Mouse (Mus musculus) mouse trophoblast stem cell (cell line): ENCODE measurements at regions not wholly inside any gene's neighbourhood (a gene's known extent, or its start where the extent isn't known, plus 50 kb on each side); places are given as distances from the start of the nearest gene placed in this dataset.

ENCODE experiments used
- in situ Hi-C, 2 experiments: fragments of 300-500 bp; cut with MseI, MboI; formaldehyde crosslinking; loops; 2 replicates in 1 of 2; 3 replicates in 1 of 2; pipeline ENCODE4 v1.15.1; 2025

GRCm38 (mm10) chr13:102255401-102256371 is 437.7 kb upstream of the Cd180 start:
- in situ Hi-C loops: no loop called here

GRCm38 (mm10) chr13:102258207-102258606 is 435.2 kb upstream of the Cd180 start:
- in situ Hi-C loops: no loop called here

- in situ Hi-C loops: no loop called here
These were observed 419.5 kb upstream of the Cd180 start for GRCm38 (mm10) chr13:102273818-102274217.

GRCm38 (mm10) chr13:102275296-102275695 is 418.1 kb upstream of the Cd180 start:
- in situ Hi-C loops: no loop called here

- in situ Hi-C loops: no loop called here
These were observed 416.5 kb upstream of the Cd180 start for GRCm38 (mm10) chr13:102276885-102277284.

GRCm38 (mm10) chr13:102280198-102280597 is 413.2 kb upstream of the Cd180 start:
- in situ Hi-C loops: no loop called here

- in situ Hi-C loops: no loop called here
These were observed 398.9 kb upstream of the Cd180 start for GRCm38 (mm10) chr13:102294451-102294850.

GRCm38 (mm10) chr13:102295079-102295478 is 398.3 kb upstream of the Cd180 start:
- in situ Hi-C loops: no loop called here

GRCm38 (mm10) chr13:102307983-102308382 is 385.4 kb upstream of the Cd180 start:
- in situ Hi-C loops: no loop called here

- in situ Hi-C loops: no loop called here
These were observed 381.3 kb upstream of the Cd180 start for GRCm38 (mm10) chr13:102312096-102312495.

GRCm38 (mm10) chr13:102315921-102316692 is 377.3 kb upstream of the Cd180 start:
- in situ Hi-C loops: no loop called here

- in situ Hi-C loops: no loop called here
These were observed 374.4 kb upstream of the Cd180 start for GRCm38 (mm10) chr13:102318891-102319404.

GRCm38 (mm10) chr13:102319453-102319852 is 373.9 kb upstream of the Cd180 start:
- in situ Hi-C loops: no loop called here

- in situ Hi-C loops: no loop called here
These were observed 369.5 kb upstream of the Cd180 start for GRCm38 (mm10) chr13:102323876-102324275.

- in situ Hi-C loops: no loop called here
These were observed 367.4 kb upstream of the Cd180 start for GRCm38 (mm10) chr13:102326003-102326402.

GRCm38 (mm10) chr13:102326544-102326943 is 366.8 kb upstream of the Cd180 start:
- in situ Hi-C loops: no loop called here

- in situ Hi-C loops: no loop called here
These were observed 359.7 kb upstream of the Cd180 start for GRCm38 (mm10) chr13:102333667-102334066.

- in situ Hi-C loops: no loop called here
These were observed 359.2 kb upstream of the Cd180 start for GRCm38 (mm10) chr13:102334131-102334534.

- in situ Hi-C loops: no loop called here
These were observed 350.1 kb upstream of the Cd180 start for GRCm38 (mm10) chr13:102343236-102343635.

- in situ Hi-C loops: no loop called here
These were observed 348.6 kb upstream of the Cd180 start for GRCm38 (mm10) chr13:102344606-102345269.

- in situ Hi-C loops: no loop called here
These were observed 343.9 kb upstream of the Cd180 start for GRCm38 (mm10) chr13:102349493-102349892.
